Mouse (Mus musculus) frontal cortex, adult 2 months (tissue): ENCODE measurements around the gene Cacul1. TPM values are rescaled to one million over a fixed set of nuclear protein-coding genes. Genes with fewer than 3 reads are reported as not detected.

ENCODE experiments used
- DNase-seq, 2 experiments: peaks; one replicate each; pipeline ENCODE4 v3.0.0; 2022; ENCODE audit warnings: low spot score in 1 of 2; ENCODE audit errors: extremely low spot score in 1 of 2
- polyA plus RNA-seq: library from polyadenylated mRNA; depleted of rRNA; stranded (reverse); fragments of >200 nt; gene quantifications from 2 replicates; pipeline ENCODE4 v1.2.3, GENCODE M21; 2012; rRNA removed

The Cacul1 gene
- polyA plus RNA-seq, 1 experiment = 23.3 TPM

DNA sequence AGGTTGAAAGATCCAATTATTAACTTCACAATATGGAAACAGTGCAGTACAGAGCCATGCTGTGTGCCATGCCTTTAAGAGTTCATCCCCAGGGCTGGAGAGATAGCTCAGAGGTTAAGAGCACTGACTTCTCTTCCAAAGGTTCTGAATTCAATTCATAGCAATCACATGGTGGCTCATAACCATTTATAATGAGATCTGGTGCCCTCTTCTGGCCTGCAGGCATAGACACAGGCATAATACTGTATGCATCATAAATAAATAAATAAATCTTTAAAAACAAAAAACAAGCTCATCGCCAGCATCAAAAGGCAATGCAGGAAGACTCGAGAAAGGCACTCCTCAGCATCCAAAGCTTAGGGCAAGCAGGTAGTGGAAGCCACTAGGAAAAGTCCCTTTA is 37.5 kb downstream of the Cacul1 start:
- peak in 1 of 2 experiments; percentile 7 for DNase-seq

DNA sequence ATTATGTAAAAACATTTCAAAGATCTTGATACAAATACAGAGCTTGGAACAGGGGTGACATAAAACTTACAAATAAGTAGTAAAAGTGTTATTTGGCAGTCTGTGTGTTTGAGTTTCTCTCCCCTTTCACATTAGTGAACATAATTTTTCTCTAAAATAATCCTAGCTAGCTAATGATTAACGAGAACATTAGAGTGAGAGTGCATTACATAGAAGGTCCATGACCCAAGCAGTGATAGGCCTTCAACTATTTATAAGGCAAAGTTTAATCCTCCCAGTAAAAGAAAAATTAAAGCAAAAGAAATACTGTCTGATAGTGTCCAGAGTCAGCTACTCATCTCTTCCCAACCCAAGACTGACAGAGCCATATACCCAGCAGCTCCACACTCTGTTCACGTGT is 48.9 kb downstream of the Cacul1 start:
- no peak for DNase-seq

DNA sequence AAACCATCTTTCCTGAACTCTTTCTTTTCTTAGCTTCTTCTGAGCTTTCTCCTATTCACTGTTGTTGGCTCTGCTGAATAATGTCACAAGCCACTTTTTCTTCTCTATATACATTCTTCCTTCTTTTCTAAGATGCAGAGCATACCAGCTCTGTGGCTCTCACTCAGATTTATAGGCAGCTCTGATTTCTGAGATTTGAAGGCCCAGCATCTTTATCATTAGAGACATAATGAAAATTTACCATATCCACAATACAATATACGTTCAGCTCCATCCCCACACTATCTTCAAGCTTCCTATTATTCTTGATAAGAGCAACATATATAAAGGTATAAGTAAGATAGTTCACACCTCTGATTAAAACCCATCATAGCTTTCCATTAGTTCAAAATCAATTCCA is 50.7 kb downstream of the Cacul1 start:
- no peak for DNase-seq

DNA sequence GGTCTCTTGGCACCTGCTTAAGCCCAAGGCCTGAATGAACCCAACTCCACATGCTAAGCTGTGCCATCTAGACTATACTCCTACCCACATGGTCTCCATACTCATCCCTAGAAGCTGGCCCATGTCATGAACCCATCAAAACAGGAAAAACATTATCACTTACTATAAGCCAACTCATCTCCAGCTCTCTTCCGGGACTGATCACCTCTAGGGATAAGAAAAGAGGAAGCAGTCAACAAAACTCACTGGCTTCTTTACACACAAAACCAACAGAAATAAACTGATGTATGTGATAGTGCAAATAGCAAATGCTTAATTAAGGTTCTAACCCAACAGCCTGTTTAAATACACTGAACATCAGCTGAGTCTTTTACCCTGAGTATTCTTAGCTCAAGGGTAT is 51.5 kb downstream of the Cacul1 start:
- no peak for DNase-seq

DNA sequence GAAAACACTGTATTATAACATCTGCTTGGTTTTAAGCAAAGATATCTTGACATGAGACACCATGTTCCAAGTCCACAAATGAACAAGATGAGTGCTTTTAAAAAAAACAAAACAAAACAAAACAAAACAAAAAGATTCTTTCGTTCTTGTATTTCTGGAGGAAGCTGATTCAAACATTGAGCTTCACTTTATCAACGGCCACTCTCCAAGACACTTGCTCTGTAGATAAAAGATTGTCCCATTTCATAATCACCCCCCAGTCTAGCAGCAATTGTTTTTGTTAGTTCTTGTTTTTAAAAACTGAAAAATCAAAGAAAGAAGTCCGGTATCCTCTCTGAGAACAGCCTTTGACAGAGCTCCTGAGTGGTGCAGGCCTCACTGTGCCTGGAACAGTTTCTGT is 52.2 kb downstream of the Cacul1 start:
- no peak for DNase-seq

DNA sequence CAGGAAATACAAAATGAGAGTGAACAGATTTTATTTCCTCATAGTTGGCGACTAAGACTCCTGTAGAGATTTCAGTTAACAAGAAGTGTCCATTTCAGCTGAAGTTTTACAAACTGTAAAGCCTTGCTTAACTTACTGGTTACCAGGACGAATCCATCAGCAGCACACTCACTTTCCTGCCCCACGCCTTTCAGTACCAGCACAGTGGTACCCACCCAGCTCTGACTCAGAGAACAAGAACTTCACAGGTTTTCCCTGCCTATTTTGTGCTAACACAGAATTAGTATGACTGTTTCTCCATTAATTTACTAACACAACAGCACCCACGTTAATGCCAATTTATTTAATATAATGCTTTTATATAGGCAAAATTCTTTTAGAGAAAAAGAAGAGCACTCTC is 53.9 kb downstream of the Cacul1 start:
- no peak for DNase-seq

DNA sequence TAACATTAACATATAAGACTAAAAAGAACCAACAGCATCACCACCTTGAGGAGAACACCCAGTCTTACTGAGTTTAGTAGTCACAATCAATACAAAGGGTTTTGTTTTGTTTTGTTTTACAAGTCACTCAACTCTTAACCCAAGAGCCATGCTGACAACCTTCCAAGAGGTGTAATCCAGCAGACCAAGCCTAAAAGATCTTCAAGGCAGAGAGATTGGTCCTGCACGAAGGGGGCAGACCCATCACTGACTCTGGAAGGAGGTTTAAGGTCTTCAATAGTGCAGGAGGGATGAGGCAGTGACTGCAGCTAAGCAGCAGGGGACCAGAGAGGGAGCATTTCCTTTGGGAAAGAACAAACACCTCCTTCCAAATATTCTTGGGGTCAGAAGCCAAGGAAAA is 55.7 kb downstream of the Cacul1 start:
- DNase-seq = no peak

DNA sequence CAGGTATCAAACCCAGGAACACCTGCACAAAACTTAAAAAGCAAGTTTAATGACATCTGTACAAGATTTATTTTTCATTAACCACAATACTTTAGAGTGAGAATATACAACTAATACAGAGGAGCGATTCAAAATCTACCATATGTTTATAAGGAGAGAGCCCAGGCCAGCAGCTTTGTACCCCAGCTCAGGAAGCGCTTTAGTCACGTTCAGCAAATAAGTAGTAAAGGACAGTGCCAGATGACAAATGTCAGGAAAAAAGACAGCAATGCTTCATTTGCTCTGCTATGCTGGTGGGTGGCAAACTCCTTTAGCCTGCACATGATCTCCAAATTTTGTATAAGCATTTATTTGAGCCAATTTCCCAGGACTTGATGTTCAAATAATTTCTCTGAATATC is 56.1 kb downstream of the Cacul1 start:
- DNase-seq = no peak

DNA sequence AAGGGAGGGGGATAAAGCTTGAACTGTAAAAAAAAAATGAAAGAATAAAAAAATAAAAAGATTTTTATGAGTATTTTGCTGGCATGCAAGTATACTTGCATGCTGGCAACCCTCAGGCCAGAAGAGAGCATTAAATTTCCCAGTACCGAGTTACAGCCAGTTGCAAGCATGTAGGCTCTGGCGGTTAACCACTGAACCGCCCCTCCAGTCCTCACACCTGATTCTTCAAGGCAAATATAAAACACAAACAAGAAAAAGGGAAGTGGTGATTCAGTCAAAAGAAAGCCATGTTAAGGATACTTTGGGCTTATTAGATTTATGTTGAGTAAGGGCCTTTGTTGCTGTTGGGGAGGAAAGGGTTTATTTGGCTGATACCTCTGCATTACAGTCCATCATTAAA is 60.7 kb downstream of the Cacul1 start:
- DNase-seq = no peak

DNA sequence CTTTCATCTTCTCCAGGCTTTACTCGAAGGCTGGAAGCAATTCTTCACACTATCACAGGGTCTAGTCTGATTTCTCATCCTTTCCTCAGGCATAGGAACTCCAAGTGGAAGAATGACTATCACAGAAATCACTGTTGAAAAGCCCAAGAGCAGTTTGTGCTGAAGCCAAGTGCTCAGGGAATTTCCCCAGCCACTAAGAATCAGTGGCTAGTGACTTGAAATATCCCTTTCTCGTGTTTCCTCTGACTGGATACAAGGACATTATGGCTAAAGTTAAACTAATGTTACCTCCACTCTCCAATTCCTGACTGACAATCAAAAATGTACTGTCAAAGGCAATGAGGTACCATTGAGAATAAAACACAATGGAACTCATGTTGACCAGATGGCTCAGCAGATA is 65.8 kb downstream of the Cacul1 start:
- DNase-seq = no peak

DNA sequence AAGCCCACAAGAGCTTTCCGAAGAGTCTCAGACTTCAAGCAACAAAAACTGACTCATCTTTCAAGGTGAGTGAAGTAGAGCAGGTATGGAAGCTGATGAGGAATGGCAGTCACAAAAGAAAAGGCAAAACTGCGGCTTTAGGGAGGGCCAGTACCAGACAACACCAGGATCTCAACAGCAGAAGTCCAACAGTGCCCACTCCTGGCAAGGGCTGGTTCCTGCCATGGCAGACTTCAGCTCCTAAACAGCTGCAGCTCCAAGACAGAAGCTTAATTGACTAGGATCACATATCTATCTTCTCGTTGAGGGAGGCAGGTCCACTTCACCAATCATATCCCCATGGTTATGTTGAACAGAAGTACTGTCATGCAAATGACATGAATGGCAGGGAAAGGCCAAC is 67.4 kb downstream of the Cacul1 start:
- peak in 1 of 2 experiments; percentile 34 for DNase-seq

DNA sequence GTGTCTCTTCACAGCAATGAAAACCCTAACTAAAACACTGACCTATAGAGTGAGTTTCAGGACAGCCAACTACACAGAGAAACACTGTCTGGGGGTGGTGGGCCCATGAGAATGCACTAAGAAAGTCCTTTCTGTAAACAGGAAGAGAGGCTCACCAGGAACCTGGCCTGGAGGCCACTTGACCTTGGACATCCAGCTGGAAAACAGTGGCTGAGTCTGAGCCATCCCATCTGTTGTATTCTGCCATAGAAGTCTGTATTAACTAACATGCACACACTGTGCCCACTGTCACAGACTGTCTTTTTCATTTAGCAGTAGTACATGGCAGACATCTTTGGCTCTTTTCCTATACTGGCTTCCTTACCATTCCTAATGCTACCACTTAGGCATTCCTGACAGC is 80.6 kb downstream of the Cacul1 start:
- no peak for DNase-seq

DNA sequence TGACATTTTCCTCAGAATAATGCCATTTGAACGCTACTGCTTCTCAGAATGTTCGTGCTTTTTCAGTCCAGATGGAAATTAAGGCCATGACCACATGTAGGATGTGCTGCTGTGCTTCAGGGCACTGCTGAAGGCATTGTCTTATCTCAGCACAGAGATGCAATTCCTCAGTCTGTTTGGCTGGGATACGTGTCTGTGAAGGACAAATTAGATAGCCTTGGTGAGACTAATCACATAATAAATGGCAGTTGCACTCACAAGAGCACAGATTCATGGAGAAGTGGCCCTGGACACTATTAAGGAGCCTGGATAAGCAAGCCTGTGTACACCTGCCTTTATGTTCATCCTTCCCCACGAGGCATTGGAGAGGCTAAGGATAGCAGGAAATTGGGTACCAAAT is 83.7 kb downstream of the Cacul1 start:
- no peak for DNase-seq

DNA sequence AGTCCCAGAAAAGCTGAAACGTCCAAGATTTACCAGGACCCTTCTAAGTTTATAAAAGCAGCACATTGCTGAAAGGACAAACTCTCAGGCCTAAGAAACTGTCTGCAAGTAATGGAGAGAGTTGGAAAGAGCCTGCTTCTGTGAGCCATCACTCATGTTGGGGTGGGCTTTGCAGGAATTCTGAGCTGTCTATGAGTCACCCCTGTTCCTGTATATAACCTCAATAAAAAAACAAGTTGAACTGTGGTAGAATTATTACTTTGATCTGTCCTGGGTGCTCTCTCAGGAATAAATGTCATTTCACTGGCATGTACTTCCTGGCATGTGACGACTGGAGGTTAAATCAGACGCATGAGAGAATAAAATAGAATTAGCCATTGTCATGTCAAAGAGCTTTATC is 85.1 kb downstream of the Cacul1 start:
- no peak for DNase-seq

DNA sequence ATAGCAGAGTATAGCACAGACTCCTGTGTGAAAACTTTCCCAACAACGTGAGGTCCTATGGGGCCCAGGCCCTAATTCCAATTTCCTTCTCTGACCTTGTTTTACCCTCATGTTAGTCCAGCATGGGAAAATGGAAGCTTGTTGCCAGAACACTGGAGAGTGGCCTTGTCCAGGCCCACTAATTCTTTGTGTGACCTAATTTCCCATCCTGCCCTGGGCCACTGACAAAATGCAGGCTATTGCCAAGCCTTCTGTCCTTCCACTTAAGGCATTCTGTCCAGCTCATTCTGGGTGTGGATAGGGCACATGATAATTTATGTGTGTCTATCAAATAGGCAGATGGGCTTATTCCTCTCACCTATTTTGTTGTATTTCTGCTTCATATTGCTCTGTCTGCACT is 91.3 kb downstream of the Cacul1 start:
- no peak for DNase-seq

DNA sequence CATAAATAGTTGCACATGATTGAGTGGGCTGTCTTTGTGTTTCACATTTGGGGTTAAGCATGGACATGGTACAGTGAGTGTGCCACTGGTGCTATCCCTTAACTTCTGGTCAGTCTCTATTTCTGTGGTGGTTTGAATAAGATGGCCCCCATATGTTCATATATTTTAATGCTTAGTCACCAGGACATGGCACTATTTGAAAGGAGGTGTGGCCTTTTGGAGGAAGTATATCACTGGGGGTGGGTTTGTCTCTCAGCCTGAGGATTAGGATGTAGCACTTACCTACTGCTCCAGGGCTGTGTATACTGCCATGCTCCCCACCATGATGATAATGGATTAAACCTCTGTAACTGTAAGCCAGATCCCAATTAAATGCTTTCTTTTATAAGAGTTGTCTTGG is 95.6 kb downstream of the Cacul1 start:
- no peak for DNase-seq

DNA sequence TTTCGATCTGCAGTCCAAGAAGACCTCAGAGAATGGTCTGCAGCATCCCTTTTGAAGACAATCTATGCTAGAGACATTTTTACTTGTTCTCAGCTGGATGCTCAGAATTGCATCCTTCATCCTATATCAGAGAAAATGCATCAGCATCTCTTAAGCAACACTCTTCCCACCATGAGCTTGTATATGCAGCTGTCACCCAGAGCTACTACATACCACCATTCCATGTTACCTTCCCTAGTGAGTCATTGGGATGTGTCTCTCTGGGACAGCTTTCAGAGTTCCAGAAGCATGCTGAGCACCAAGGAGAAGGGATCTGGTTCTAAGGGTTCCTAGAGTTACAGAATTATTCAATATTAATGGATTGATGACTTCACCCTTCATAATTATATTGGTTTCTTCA is 102.0 kb downstream of the Cacul1 start:
- no peak for DNase-seq

DNA sequence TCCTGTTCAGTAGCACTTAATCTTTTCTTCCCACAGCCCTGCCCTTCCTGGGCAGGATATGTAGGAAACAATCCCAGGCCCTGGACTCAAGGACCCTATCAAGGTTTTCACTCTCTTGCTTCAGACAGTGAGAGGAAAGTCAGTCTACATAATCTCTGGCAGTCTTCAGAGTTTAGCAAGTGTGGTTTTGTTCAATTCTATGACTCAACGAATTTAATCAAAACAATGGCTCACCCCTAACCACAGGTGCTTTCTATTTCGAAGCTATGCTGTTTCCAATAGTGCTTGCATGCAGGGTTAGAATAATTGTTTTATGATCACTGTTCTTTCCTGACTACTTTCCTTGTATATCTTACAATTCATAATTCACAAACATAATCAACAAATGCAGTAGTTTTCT is 103.0 kb downstream of the Cacul1 start:
- DNase-seq = no peak

Other genes starting within 250 kb of the Cacul1 start
- gene Prlhr, start 112.7 kb downstream of the Cacul1 start, polyA plus RNA-seq = 0.06 TPM in 1 of 2 replicates, not detected in the other
- gene Nanos1, start 175.0 kb upstream of the Cacul1 start, polyA plus RNA-seq = 16.0 and 18.6 TPM in 2 replicates
- 71.4 and 76.3 TPM in 2 replicates for gene Eif3a, start 209.6 kb upstream of the Cacul1 start, polyA plus RNA-seq
- gene Fam45a, start 230.6 kb upstream of the Cacul1 start, polyA plus RNA-seq = 41.4 and 44.1 TPM in 2 replicates